Mouse (Mus musculus): ENCODE measurements around the gene Stc2.

Gene Stc2

DNA sequence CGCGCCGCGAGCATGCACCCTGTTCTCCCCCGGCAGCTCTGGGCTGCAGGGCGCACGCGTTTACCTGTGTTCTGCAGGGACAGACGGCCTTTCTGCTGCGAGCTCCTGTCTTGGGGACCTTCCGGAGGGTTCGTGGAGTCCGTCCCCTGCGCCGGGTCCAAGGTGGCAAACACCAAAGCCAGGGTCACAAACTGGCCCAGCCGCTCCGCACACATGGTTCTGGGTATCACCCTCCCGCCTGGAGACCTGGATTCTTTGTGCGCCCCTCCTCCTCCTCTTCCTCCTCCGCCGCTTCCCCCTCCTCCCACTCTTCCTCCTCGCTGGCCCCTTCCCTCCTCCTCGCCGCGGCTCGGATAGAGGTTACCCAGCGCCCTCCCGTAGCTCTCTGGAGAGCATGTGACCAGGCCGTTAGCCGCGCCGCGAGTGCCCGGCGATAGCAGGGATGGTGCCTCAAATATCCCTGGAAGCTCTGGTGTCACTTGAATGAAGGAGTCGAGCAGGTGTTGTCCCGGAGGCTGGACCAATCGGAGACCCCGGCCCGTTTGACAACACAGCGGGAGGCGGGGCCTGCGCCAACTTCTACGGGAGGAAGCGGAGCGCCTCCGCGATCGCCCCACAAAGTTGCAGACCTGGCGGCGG, at the start of gene Stc2:
Stc2 (minus strand) TSS at position 427 of the 639 bp plus-strand sequence.
- DNase-seq (ENCODE audit: low spot score): peak; percentile 80

- no peak for DNase-seq (ENCODE audit: low spot score)
These were observed 47.2 kb upstream of the Stc2 start for GRCm38 (mm10) chr11:31417071-31417470.

DNA sequence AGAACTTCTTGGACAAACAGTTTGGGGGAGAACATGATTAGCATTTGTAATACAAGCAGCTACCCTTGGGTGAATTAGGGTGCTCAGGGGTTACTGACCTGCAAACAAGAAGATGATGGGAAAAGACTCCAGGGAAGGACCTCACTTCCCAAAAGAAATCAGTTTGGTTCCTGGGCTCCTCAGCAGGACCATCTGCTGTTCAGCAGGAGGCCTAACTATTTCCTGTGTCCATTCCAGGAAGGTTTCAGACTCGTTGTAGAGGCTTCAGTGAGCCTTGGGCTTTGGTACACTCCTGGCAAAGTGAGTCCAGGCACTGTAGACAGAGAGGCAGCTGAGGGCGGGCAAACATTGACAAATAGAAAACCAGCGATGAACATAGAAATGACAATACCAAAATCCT, 42.5 kb upstream of the Stc2 start:
- DNase-seq (ENCODE audit: low spot score): no peak

DNA sequence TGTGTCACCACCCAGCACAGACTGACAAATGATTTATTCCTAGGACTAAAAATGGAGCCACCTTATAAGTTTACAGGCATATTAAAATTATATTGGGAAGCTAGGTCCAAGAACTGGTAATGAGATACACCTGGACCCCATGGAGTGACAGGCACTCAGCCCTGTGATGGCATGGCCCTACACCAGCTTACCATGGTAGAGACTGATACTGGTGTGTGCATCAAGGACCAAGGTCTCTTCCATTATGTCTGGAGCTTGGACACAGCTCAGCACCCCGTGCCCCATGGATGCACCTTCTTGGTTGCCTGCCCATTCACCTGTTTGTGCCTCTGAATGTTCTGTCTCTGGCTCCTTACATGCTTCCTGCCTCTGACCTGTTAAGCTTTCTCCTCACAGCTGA, 36.9 kb upstream of the Stc2 start:
- no peak for DNase-seq (ENCODE audit: low spot score)

- DNase-seq (ENCODE audit: low spot score): no peak
These were observed 33.2 kb upstream of the Stc2 start for GRCm38 (mm10) chr11:31403080-31403479.

DNA sequence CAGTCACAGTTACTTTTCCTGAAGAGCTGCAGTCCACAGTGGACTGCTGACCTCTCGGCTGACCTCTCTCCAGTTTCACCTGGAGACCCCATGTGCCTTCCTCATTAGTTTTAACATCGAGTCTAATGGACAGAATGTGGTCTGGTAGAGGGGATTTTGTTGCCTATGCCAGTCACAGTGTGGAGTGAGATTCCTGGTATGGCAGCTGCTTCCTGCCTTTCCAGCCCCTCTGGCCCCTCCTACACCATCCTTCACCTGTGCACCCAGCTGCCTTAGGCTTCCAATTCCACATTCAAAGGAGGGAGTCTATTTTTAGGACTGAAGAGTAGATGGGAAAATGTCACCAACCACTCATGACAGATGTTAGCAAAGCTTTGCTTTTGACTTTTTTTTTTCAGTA, 28.7 kb upstream of the Stc2 start:
- DNase-seq (ENCODE audit: low spot score): no peak

GRCm38 (mm10) chr11:31396638-31397417, 27.0 kb upstream of the Stc2 start:
- DNase-seq (ENCODE audit: low spot score): no peak

DNA sequence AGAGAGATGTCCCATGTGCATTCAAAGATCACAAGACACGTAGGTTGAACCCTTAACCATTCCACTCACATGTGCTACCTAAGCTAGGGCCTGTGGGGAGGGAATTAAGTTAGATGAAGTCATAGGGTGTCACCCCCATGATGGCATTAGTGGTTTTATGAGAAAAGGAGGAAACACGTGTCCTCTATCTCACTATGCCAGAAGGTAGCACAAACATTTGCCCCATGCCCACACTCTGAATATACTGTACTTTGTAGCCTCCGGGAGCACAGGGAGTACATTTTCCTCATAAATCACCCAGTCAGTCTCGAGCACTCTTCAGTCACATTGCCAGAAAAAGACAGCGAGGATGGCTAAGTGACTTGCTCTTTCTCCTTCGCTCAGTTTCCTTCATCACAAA, 24.2 kb upstream of the Stc2 start:
- no peak for DNase-seq (ENCODE audit: low spot score)

DNA sequence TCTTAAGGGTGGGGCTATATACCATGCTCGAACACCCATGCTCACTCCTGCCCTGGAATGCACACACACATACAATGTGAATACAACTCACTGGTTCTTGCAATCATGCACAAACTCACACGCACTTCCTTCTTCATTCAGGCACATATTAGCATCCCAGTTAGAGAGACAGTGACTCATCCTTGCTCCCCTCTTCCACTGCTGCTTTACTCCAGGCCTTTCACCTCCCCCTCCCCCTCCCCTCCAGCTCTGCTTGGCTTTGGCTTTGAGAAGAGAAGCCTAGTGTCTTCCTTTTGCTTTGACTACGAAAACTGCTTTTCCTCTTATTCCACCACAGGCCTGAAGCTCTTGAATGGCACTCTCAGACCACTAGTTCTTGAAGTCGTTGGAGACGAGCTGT, 22.5 kb upstream of the Stc2 start:
- no peak for DNase-seq (ENCODE audit: low spot score)

- no peak for DNase-seq (ENCODE audit: low spot score)
These were observed 19.0 kb upstream of the Stc2 start for GRCm38 (mm10) chr11:31388890-31389289.

DNA sequence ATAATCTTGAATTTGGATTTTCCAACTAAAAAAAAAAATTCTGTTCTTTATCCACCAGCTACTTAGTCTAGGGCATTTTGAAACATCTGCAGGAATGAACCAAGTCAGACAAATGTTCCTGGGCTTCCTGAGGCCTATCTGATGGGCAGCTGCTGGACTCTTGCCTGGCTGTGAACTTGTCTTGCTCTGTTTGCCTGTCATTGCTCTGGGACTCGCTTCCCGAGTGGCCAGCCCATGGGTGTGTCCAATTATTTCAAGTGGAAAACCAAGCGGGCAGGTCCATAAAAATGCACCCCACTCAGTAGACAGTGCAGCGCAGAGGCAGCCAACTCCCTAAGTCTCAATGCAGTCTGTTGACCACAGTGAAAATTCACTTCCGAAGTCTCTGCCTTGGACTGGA, 17.7 kb upstream of the Stc2 start:
- DNase-seq (ENCODE audit: low spot score): no peak

DNA sequence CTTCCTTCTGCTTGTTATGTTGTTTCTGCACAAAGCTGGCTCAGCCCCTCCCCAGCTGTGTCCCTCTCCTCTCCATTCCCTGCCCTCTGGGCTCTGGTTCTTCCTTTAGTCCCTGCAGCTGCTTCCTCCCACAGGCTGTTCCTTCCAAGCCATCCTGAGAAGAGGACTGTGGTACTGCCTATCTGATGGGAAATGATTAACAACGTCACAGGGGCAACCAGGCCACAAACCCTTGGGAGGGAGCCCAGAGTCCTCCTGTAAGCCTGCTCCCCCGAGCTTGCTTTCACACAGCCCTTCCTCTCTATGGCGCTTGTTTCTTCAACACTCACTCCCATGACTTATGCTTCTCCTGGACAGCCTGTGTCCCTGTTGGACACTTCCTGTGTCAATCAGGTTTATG, 16.7 kb upstream of the Stc2 start:
- no peak for DNase-seq (ENCODE audit: low spot score)

- DNase-seq (ENCODE audit: low spot score): no peak
These were observed 14.1 kb upstream of the Stc2 start for GRCm38 (mm10) chr11:31383968-31384367.

- no peak for DNase-seq (ENCODE audit: low spot score)
These were observed 12.3 kb upstream of the Stc2 start for GRCm38 (mm10) chr11:31382145-31382544.

DNA sequence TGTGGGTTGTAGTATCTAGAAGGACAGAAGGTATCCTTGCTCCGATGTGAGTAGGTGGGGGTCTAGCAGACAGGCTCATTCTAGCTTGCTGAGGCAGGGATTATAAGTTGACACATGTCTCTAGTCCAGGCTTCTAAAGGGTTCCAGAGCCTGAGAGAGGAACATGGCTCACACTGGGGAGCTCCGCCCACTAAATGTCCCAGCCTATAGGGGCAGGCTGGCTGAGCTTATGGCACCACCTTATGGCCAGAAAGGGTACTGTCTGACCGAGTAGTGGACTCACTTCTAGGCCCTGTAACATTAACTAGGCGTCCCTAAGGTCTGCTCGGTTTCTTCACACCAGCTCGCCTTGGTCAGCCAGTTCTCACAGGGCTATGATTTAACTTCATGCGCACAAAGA, 3.6 kb upstream of the Stc2 start:
- no peak for DNase-seq (ENCODE audit: low spot score)

- no peak for DNase-seq (ENCODE audit: low spot score)
These were observed 2.3 kb upstream of the Stc2 start for GRCm38 (mm10) chr11:31372206-31372605.

- DNase-seq (ENCODE audit: low spot score): peak; percentile 21
These were observed 1.5 kb upstream of the Stc2 start for GRCm38 (mm10) chr11:31371256-31371838.

DNA sequence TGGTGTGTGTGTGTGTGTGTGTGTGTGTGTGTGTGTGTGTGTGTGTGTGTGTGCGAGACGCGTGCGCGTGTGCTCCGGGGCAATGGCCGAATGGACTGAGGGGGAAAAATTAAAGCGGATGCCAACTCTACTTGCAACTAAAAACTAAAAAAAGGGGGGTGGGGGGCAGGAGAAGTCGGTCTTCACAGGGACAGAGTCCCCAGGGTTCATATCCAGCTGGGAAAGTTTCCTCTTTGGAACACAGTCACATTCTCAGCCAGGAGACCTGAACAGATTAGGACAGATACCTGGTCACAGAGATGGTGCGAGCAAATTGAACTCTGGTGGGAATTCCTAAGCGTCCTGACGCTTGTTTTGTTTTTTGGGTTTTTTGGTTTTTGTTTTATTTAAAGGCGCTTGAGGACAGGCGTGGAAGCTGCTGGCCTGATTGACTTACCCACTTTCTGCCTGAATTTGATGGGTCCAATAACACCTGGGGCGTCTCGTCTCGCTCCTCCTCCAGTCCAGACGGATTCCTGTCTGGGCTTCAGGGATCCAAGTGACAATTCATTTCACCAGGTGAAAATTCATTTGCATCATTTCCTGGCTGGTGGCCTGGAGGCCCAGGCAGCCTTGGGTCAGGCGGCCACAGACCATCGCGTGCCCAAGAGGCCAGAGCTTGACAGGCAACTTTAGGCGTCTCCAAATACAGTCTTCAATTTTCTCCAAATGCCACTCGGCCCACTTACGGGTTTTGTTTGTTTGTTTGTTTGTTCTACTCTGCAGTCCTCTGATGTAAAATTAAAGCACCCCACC, 759 bp upstream of the Stc2 start:
- DNase-seq (ENCODE audit: low spot score): no peak

- DNase-seq (ENCODE audit: low spot score): peak; percentile 62
These were observed 768 bp downstream of the Stc2 start for GRCm38 (mm10) chr11:31368965-31369647.

- DNase-seq (ENCODE audit: low spot score): no peak
These were observed 1.5 kb downstream of the Stc2 start for GRCm38 (mm10) chr11:31368252-31368964.

GRCm38 (mm10) chr11:31366827-31367226, 3.0 kb downstream of the Stc2 start:
- DNase-seq (ENCODE audit: low spot score): no peak
